Mouse (Mus musculus): ENCODE measurements around the gene Nans. TPM values are rescaled to one million over a fixed set of nuclear protein-coding genes. Genes with fewer than 3 reads are reported as not detected.

Gene Nans
- polyA plus RNA-seq, 1 experiment from 2014 or later = 60.4 TPM

- H3K9me3 ChIP-seq (ENCODE audit: control insufficient read depth, low read length) = no peaks in the 10 kb centered on the region
- no peak overlapping the region for H3K4me2 ChIP-seq (ENCODE audit: low read depth, low read length)
- H3K4me1 ChIP-seq (ENCODE audit: control insufficient read depth, insufficient read depth, low read length) = no peaks in the 10 kb centered on the region
- no peak for ATAC-seq (ENCODE audit: low read depth)
- 97% methylated on average over 3 of the region's 3 CpGs for WGBS
- H3K27ac ChIP-seq (ENCODE audit: low read depth, low read length) = no peak overlapping the region
- H3K36me3 ChIP-seq (ENCODE audit: control insufficient read depth, insufficient read depth, low read length) = peaks cover 41% of the 10 kb centered on the region
- H3K9ac ChIP-seq (replicated peaks; ENCODE audit: low read depth, low read length) = no peak overlapping the region
- no peak overlapping the region for H3K4me3 ChIP-seq (ENCODE audit: low read depth, low read length)
- no peaks in the 10 kb centered on the region for H3K27me3 ChIP-seq (ENCODE audit: control insufficient read depth, insufficient read depth, low read length)
Measured at GRCm38 (mm10) chr4:46465740-46466139, 23.3 kb upstream of the Nans start.

- H3K36me3 ChIP-seq (ENCODE audit: control insufficient read depth, insufficient read depth, low read length) = peaks cover 28% of the 10 kb centered on the region
- no peaks in the 10 kb centered on the region for H3K9me3 ChIP-seq (ENCODE audit: control insufficient read depth, low read length)
- H3K4me3 ChIP-seq (ENCODE audit: low read depth, low read length) = no peak overlapping the region
- no peak for ATAC-seq (ENCODE audit: low read depth)
- no peaks in the 10 kb centered on the region for H3K27me3 ChIP-seq (ENCODE audit: control insufficient read depth, insufficient read depth, low read length)
- no peak overlapping the region for H3K9ac ChIP-seq (replicated peaks; ENCODE audit: low read depth, low read length)
- H3K4me1 ChIP-seq (ENCODE audit: control insufficient read depth, insufficient read depth, low read length) = no peaks in the 10 kb centered on the region
- H3K27ac ChIP-seq (ENCODE audit: low read depth, low read length) = no peak overlapping the region
- 91% methylated on average over 5 of the region's 5 CpGs for WGBS
- H3K4me2 ChIP-seq (ENCODE audit: low read depth, low read length) = no peak overlapping the region
Measured at GRCm38 (mm10) chr4:46475101-46475500, 13.9 kb upstream of the Nans start.

- no peaks in the 10 kb centered on the region for H3K9me3 ChIP-seq (ENCODE audit: control insufficient read depth, low read length)
- no peak overlapping the region for H3K9ac ChIP-seq (replicated peaks; ENCODE audit: low read depth, low read length)
- no peak overlapping the region for H3K27ac ChIP-seq (ENCODE audit: low read depth, low read length)
- WGBS = 93% methylated on average over 2 of the region's 2 CpGs
- H3K4me2 ChIP-seq (ENCODE audit: low read depth, low read length) = no peak overlapping the region
- peaks cover 7% of the 10 kb centered on the region; the same call in 1 of the 2 replicates for H3K36me3 ChIP-seq (ENCODE audit: control insufficient read depth, insufficient read depth, low read length)
- H3K4me3 ChIP-seq (ENCODE audit: low read depth, low read length) = no peak overlapping the region
- no peaks in the 10 kb centered on the region for H3K4me1 ChIP-seq (ENCODE audit: control insufficient read depth, insufficient read depth, low read length)
- ATAC-seq (ENCODE audit: low read depth) = no peak
- no peaks in the 10 kb centered on the region for H3K27me3 ChIP-seq (ENCODE audit: control insufficient read depth, insufficient read depth, low read length)
Measured at GRCm38 (mm10) chr4:46479081-46479480, 10.0 kb upstream of the Nans start.

GRCm38 (mm10) chr4:46485696-46486417, 3.2 kb upstream of the Nans start:
- Histone ChIP-seq H3K4me2 (ENCODE audit: low read depth, low read length) (no peak overlapping the region), H3K4me1 (ENCODE audit: control insufficient read depth, insufficient read depth, low read length) (no peaks in the 10 kb centered on the region), H3K27ac (ENCODE audit: low read depth, low read length) (no peak overlapping the region), H3K4me3 (ENCODE audit: low read depth, low read length) (no peak overlapping the region), H3K9ac (replicated peaks; ENCODE audit: low read depth, low read length) (no peak overlapping the region), H3K36me3 (ENCODE audit: control insufficient read depth, insufficient read depth, low read length) (no peaks in the 10 kb centered on the region), H3K27me3 (ENCODE audit: control insufficient read depth, insufficient read depth, low read length) (no peaks in the 10 kb centered on the region), H3K9me3 (ENCODE audit: control insufficient read depth, low read length) (no peaks in the 10 kb centered on the region)
- WGBS = 62% methylated on average over 14 of the region's 14 CpGs
- ATAC-seq (ENCODE audit: low read depth) = no peak

GRCm38 (mm10) chr4:46487348-46487747, 1.7 kb upstream of the Nans start:
- H3K4me2 ChIP-seq (ENCODE audit: low read depth, low read length) = no peak overlapping the region
- H3K9ac ChIP-seq (replicated peaks; ENCODE audit: low read depth, low read length) = no peak overlapping the region
- no peaks in the 10 kb centered on the region for H3K4me1 ChIP-seq (ENCODE audit: control insufficient read depth, insufficient read depth, low read length)
- H3K27ac ChIP-seq (ENCODE audit: low read depth, low read length) = no peak overlapping the region
- H3K36me3 ChIP-seq (ENCODE audit: control insufficient read depth, insufficient read depth, low read length) = no peaks in the 10 kb centered on the region
- H3K9me3 ChIP-seq (ENCODE audit: control insufficient read depth, low read length) = no peaks in the 10 kb centered on the region
- no peak for ATAC-seq (ENCODE audit: low read depth)
- H3K4me3 ChIP-seq (ENCODE audit: low read depth, low read length) = no peak overlapping the region
- no peaks in the 10 kb centered on the region for H3K27me3 ChIP-seq (ENCODE audit: control insufficient read depth, insufficient read depth, low read length)
- WGBS = 90% methylated on average over 5 of the region's 5 CpGs

GRCm38 (mm10) chr4:46493071-46493470, 4.0 kb downstream of the Nans start:
- no peak overlapping the region for H3K27ac ChIP-seq (ENCODE audit: low read depth, low read length)

GRCm38 (mm10) chr4:46495543-46495942, 6.5 kb downstream of the Nans start:
- Histone ChIP-seq H3K4me1 (ENCODE audit: control insufficient read depth, insufficient read depth, low read length) (no peaks in the 10 kb centered on the region), H3K27me3 (ENCODE audit: control insufficient read depth, insufficient read depth, low read length) (no peaks in the 10 kb centered on the region), H3K4me2 (ENCODE audit: low read depth, low read length) (no peak overlapping the region), H3K4me3 (ENCODE audit: low read depth, low read length) (no peak overlapping the region), H3K36me3 (ENCODE audit: control insufficient read depth, insufficient read depth, low read length) (peaks cover 24% of the 10 kb centered on the region), H3K9ac (replicated peaks; ENCODE audit: low read depth, low read length) (no peak overlapping the region), H3K27ac (ENCODE audit: low read depth, low read length) (no peak overlapping the region; the same call in 1 of the 2 replicates), H3K9me3 (ENCODE audit: control insufficient read depth, low read length) (no peaks in the 10 kb centered on the region)
- no peak for ATAC-seq (ENCODE audit: low read depth)
- WGBS = 94% methylated on average over 12 of the region's 12 CpGs

More at GRCm38 (mm10) chr4:46493071-46493470, 4.0 kb downstream of the Nans start:
- ATAC-seq (ENCODE audit: low read depth) = no peak
- WGBS = 98% methylated on average over 6 of the region's 6 CpGs
- H3K4me3 ChIP-seq (ENCODE audit: low read depth, low read length) = no peak overlapping the region
- H3K4me1 ChIP-seq (ENCODE audit: control insufficient read depth, insufficient read depth, low read length) = no peaks in the 10 kb centered on the region
- no peaks in the 10 kb centered on the region for H3K27me3 ChIP-seq (ENCODE audit: control insufficient read depth, insufficient read depth, low read length)
- H3K9me3 ChIP-seq (ENCODE audit: control insufficient read depth, low read length) = no peaks in the 10 kb centered on the region
- no peak overlapping the region for H3K4me2 ChIP-seq (ENCODE audit: low read depth, low read length)
- H3K36me3 ChIP-seq (ENCODE audit: control insufficient read depth, insufficient read depth, low read length) = peaks cover 24% of the 10 kb centered on the region
- no peak overlapping the region for H3K9ac ChIP-seq (replicated peaks; ENCODE audit: low read depth, low read length)

GRCm38 (mm10) chr4:46497286-46497892, 8.3 kb downstream of the Nans start:
- H3K4me3 ChIP-seq (ENCODE audit: low read depth, low read length) = no peak overlapping the region
- no peak overlapping the region for H3K27ac ChIP-seq (ENCODE audit: low read depth, low read length)
- H3K4me1 ChIP-seq (ENCODE audit: control insufficient read depth, insufficient read depth, low read length) = no peaks in the 10 kb centered on the region
- H3K9me3 ChIP-seq (ENCODE audit: control insufficient read depth, low read length) = no peaks in the 10 kb centered on the region
- H3K36me3 ChIP-seq (ENCODE audit: control insufficient read depth, insufficient read depth, low read length) = peaks cover 37% of the 10 kb centered on the region
- no peak overlapping the region for H3K9ac ChIP-seq (replicated peaks; ENCODE audit: low read depth, low read length)
- no peaks in the 10 kb centered on the region for H3K27me3 ChIP-seq (ENCODE audit: control insufficient read depth, insufficient read depth, low read length)
- no peak for ATAC-seq (ENCODE audit: low read depth)
- 47% methylated on average over 4 of the region's 4 CpGs for WGBS
- H3K4me2 ChIP-seq (ENCODE audit: low read depth, low read length) = no peak overlapping the region

- Histone ChIP-seq H3K9me3 (ENCODE audit: control insufficient read depth, low read length) (no peaks in the 10 kb centered on the region), H3K4me2 (ENCODE audit: low read depth, low read length) (no peak overlapping the region), H3K4me3 (ENCODE audit: low read depth, low read length) (no peak overlapping the region), H3K4me1 (ENCODE audit: control insufficient read depth, insufficient read depth, low read length) (no peaks in the 10 kb centered on the region), H3K27ac (ENCODE audit: low read depth, low read length) (no peak overlapping the region), H3K27me3 (ENCODE audit: control insufficient read depth, insufficient read depth, low read length) (no peaks in the 10 kb centered on the region), H3K36me3 (ENCODE audit: control insufficient read depth, insufficient read depth, low read length) (peaks cover 32% of the 10 kb centered on the region), H3K9ac (replicated peaks; ENCODE audit: low read depth, low read length) (no peak overlapping the region)
- 54% methylated on average over 3 of the region's 3 CpGs for WGBS
- ATAC-seq (ENCODE audit: low read depth) = no peak
Measured at GRCm38 (mm10) chr4:46498511-46498910, 9.5 kb downstream of the Nans start.

Measured in neural tube, embryonic 14.5 days (tissue).